Mouse (Mus musculus) left cerebral cortex, adult 8-10 months (tissue): ENCODE measurements around the gene Mrpl21. TPM values are rescaled to one million over a fixed set of nuclear protein-coding genes. Genes with fewer than 3 reads are reported as not detected.

Experiments used
- DNase-seq, 2 experiments: peaks; one replicate each; pipeline ENCODE4 v3.0.0; 2022; ENCODE audit warnings: low spot score in 2 of 2
- total RNA-seq, 4 experiments: library from RNA; stranded (reverse); gene quantifications; 2 replicates each; pipeline ENCODE4 v1.2.4; 2022

The Mrpl21 gene
- total RNA-seq: 10 to 100 TPM; 43.9 to 59.3 (median 46.7) TPM

- peak; percentile 88 to 97 for DNase-seq
Observed at GRCm38 (mm10) chr19:3282572-3283467, at the start of gene Mrpl21, which contains the start of gene Ighmbp2. Gene Mrpl21 (plus strand): TSS chr19:3282901. Gene Ighmbp2 (minus strand): TSS chr19:3283017.

DNA sequence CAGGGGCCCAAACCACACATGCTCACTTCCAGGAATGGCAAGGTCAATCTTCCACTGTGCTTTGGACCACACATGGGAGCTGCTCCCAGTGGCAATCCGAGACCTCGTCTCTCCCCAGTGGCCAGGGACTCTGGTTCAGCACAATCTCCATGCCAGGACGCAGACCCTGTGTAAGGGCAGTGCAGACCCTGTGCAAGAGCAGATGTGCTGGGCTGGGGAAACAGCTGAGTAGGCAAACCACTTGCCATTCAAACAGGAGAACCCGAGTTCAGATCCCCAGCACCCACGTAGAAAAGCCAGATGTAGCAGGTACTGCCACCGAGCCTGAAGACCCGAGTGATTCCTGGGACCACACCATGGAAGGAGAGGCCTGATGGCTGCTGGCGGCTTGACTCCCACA lies 22.7 kb upstream of the Mrpl21 start:
- no peak for DNase-seq

GRCm38 (mm10) chr19:3260591-3260990 lies 22.1 kb upstream of the Mrpl21 start:
- no peak for DNase-seq

DNA sequence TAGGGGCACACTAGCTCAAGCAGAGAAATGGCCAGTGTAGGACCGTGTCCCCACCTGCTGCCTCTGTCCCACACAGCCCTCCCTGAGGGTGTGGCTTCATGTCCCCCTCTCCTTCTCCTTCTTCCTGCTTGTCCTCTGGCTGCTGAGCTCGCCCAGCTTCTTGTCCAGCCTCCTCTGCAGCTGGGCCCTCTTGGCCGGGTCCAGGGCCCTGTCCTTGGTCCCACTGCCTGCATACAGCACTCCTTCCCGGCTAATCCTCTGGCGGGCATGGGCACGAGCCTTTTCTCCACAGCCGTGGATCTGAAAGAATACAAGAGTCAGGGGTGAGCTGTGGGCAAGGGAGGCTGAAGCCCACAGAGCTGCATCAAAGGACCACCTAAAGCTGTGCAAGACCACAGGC lies 21.4 kb upstream of the Mrpl21 start:
- no peak for DNase-seq

GRCm38 (mm10) chr19:3261764-3262525 lies 20.8 kb upstream of the Mrpl21 start:
- DNase-seq: peak in 1 of 2 experiments; percentile 3

DNA sequence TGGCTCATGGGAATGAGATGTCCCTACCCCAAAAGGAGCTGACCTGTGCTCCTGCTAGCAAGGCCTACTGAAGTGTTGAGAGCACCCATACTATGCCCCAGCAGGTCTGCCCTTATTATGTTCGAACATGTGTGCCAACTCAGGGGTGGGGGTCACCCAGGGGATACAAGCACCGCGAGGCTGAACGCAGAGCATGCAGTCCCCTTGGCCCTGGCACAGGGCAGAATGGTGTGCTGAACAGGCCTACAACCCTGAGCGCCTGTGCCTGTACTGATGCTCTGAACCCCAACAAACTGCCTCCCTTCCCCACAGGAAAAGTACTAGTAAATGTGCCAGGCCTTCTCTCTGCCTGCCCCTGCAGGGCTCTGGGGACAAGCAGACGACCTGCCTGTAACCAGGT lies 18.4 kb upstream of the Mrpl21 start:
- peak in 1 of 2 experiments; percentile 4 for DNase-seq

GRCm38 (mm10) chr19:3265180-3265579 lies 17.5 kb upstream of the Mrpl21 start:
- no peak for DNase-seq

DNA sequence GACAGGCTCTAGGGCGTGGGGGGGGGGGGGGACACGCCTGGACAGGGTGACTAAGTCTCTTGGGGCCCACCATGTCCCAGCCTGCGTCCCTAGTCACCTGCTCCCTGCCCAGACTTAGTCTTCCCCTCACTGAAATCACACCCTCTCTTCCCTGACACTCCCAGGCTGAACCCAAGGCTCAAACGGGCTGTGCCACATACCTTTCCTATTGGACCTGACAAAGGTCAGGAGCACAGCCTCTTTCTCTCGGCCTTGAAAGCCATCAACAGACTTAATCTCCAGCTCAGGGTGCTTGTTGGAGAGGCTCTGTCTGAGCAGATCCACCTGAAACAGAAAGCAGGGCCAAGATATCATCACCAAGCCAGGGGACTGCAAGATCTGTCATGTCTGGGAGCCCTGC lies 16.6 kb upstream of the Mrpl21 start:
- DNase-seq: peak in 1 of 2 experiments; percentile 1

DNA sequence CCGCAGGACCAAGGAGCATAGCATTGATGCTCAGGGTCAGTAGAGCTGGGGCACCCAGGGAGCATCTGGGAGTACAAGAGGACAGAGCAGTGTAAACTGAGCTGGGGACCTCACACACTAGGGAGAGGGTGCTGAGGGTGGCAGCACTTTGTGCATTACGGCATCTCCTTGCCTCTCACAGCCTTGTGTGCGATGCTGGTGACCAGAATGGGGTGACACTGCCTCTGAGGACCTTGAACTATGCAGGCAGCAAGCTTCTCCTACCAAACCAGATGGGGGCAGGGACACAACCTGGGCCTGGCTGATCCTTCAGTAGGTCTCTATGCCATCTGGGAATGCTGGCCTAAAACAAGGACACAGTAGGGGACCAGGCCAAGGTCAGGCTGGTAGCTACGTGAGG lies 16.0 kb upstream of the Mrpl21 start:
- DNase-seq: peak in 1 of 2 experiments; percentile 1

DNA sequence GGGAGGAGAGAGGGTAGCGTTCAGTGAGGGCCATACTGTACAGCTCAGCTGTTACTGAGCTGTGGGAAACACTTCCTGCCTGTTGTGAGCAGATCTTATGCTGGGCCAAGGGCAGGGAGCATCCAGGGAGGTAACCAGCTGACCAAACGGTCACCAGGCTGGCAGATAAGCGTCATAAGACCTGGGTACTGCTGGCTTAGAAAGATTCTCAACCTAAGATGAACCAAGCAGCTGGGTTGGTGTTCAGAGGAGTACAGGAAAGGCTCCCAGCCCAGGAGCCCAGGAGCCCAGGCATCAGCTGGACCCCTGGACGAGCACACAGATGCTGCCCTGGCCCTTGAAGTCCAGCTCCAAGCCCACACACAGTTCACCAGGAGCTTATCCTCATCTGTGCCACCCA lies 15.4 kb upstream of the Mrpl21 start:
- DNase-seq: peak in 1 of 2 experiments; percentile 2

GRCm38 (mm10) chr19:3268218-3268980 lies 14.3 kb upstream of the Mrpl21 start:
- peak; percentile 0 to 4 for DNase-seq

DNA sequence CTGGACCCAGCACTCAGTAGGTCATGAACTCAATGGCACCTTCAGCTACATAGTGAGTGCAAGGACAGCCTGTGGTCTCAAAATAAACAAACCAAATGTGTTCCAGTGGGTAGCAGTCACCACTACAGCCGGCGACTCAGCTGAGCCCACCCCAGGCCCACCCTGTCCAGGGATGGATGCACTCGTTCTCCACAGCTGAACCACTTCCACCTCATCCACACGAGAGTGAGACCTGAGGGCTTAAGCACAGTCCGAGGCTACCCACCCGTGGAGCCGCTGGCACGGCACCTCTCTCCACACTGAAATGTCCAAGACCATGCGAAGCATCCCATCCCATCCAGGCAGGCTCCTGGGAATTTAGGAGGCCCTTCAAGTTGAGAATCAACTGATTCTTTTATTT lies 13.4 kb upstream of the Mrpl21 start:
- peak in 1 of 2 experiments; percentile 1 for DNase-seq

DNA sequence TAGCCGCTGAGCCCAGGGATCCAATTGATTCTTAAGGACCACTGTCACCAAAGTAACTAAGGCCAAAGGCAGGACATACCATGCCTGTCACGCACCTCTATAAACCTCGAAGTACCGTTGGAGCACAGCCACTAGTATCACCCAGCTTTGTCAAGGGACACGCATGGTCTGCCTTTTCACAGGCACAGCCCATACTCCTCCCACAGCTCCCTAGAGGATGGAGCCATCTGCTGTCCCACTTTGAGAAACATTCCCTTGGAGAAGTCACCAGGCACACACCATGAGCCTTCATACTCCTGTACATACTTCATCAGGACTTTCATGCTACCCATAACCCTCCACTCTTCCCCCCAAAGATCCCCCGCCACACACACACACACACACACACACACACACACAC lies 12.9 kb upstream of the Mrpl21 start:
- DNase-seq: peak in 1 of 2 experiments; percentile 8

DNA sequence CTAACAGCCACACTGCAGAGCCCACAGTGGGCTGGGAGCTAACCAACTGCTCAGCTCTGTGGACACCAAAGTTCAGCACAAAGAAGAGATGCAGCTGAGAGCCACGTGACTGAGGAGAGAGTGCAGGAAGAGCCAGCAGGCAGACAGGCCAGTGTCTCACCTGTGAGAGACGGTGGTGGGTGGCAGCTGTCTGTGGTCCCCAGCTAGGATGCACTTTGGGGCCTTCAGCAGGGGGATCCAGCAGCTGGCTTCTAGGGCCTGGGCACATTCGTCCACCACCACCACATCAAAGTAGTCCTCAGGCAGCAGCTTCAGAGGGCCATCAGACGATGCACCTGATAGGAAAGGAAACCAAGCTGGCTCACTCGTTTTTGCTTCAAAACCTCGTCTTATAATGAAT lies 11.3 kb upstream of the Mrpl21 start:
- no peak for DNase-seq

- no peak for DNase-seq
Observed at GRCm38 (mm10) chr19:3273331-3273730, 9.4 kb upstream of the Mrpl21 start.

- DNase-seq: no peak
Observed at GRCm38 (mm10) chr19:3275744-3276365, 6.8 kb upstream of the Mrpl21 start.

- no peak for DNase-seq
Observed at GRCm38 (mm10) chr19:3281886-3282285, 815 bp upstream of the Mrpl21 start.

- DNase-seq: no peak
Observed at GRCm38 (mm10) chr19:3289006-3289405, 6.3 kb downstream of the Mrpl21 start.

GRCm38 (mm10) chr19:3292028-3292427 lies 9.3 kb downstream of the Mrpl21 start:
- peak; percentile 24 to 25 for DNase-seq

GRCm38 (mm10) chr19:3292993-3293392 lies 10.3 kb downstream of the Mrpl21 start:
- no peak for DNase-seq

DNA sequence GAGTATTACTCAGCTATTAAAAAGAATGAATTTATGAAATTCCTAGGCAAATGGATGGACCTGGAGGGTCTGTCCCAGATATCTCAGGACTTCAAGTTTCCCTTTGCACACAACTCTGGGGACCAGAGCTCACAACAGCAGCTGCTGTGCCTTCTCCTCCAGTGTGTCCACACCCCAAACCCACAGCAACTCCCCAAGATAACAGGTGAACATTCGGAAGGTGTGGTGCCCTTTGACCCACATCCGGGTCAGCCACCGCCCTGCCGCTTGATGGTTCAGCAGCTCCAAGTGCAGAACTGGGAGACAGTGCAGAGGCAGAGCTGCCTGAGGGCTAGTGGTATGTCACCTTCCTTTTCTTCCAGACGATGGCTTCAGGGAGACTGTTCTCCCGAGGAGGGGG lies 12.5 kb downstream of the Mrpl21 start:
- no peak for DNase-seq
